Mouse (Mus musculus): Measurements from ENCODE around the gene Zscan12.
"Not testable (repeated sequence)": the region's sequence is repeated elsewhere in the genome, so short reads cannot be mapped to it uniquely, and the experiment has no call there.

The Zscan12 gene

DNA sequence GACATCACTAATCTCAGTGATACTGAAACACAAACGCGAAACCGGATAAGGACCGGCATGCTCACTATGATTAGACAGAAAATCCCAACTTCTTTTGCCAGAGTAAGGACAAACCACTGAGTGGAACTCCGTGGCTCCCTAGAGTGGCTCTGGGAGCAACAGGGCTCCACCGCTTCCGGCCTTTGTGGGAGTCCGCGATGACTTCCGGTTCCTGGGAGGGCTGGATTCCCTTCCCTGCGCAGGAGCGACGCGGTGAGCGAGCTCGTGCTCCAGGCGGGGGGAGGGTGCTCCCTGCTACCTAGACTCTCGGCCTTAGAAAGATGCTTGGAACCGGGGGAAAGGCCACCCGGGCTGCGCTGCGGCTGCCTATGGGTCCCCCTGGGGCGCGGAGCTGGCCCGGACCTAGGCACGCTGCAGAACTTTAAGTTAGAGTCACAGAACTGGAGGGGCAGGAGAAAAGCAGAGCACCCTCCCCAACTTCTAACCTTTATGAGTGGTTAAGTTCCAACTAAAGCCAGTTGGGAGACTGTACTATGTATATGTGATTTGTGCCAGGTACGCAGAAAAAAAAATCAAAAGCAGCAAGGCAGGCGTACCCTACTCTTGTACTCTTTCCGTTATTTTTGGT lies at the start of gene Zscan12:
Zscan12 (plus strand) TSS at position 200 of the 628 bp plus-strand sequence.
- DNase-seq (ENCODE audit: low spot score), result peak; percentile 97

DNA sequence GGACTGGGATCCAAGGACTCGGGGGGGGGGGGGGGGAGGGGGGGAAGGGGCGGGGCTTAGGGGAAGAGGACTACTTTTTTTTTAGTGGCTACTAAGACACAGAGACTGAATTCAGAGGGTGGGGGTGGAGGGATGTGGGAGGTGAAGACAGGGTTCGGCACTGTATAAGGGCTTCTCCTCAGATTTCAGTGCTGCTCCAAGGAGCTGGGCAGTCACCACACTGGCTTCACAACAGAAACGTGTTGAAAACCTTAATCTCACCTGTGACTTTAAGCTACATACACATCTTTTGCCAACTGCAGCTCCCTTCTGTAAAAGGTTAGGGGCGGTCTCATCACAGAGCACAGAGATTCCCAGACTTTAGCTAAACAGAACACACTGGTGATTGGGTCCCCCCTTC lies 49.8 kb upstream of the Zscan12 start:
- no peak for DNase-seq (ENCODE audit: low spot score)

DNA sequence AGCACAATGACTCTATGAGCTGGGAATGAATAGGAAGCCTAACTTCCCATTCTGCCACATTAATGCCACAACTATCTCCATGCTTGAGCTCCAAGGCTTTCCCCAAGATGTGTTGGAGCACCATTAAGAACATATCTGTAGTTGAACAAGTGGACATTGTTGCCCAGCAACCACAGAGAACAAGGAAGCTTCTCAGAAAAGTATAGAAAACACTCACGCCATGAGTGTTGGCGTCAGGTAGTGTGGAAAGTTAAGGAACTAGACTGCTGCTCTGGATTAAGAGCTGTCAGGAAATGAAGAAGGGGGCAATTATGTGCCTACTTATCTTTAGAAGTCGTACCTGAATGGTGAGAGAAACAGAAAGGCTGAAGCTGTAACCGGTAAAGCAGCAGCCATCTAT lies 48.7 kb upstream of the Zscan12 start:
- DNase-seq (ENCODE audit: low spot score), result no peak

DNA sequence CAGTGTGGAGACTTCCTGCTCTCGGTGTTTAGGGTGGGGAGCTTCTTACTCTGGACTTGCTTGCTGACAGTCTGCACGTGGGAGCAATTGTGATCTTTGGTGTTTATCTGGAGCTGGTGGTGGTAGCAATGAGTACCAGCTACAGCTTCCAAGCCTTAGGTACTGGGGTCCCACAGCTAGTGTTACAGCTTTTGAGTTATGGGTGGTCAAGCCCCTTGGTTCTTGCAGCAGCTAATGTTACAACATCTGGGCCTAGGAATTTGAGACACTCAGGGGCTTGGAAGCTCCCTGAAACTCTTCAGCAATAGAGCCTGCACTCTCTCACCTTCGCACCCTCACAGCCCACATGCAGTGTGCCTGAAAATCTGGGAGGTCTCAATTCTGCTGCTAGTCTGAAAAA lies 42.4 kb upstream of the Zscan12 start:
- no peak for DNase-seq (ENCODE audit: low spot score)

DNA sequence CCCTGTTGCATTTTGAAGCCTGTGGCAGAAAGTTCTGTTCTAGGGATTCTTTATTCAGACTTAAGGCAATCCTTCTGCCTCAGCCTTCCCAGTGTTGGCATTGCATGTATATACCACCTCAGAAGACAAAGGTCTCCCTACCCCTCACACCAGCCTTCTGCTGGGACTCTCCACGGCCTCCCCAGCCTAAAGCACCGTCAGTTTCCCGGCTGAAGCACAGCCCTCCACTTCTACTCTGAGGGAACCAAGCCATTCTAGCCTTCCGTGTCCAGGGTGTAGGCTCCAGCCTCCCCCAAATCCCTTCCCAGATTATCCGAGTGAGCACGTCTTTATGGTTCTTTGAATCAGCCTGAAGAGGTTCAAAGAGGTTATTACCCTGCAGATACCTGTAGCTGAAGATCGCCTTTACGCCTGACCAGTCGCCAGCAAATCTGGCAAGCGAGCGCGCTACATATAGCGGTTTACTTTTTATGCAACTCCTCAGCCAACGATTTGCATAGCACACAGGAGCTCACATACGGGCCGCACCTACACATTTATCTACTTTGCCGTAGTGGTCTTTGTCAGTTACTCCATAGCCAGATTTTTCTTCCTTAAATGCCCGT lies 40.6 kb upstream of the Zscan12 start:
- DNase-seq (ENCODE audit: low spot score), result peak; percentile 60

DNA sequence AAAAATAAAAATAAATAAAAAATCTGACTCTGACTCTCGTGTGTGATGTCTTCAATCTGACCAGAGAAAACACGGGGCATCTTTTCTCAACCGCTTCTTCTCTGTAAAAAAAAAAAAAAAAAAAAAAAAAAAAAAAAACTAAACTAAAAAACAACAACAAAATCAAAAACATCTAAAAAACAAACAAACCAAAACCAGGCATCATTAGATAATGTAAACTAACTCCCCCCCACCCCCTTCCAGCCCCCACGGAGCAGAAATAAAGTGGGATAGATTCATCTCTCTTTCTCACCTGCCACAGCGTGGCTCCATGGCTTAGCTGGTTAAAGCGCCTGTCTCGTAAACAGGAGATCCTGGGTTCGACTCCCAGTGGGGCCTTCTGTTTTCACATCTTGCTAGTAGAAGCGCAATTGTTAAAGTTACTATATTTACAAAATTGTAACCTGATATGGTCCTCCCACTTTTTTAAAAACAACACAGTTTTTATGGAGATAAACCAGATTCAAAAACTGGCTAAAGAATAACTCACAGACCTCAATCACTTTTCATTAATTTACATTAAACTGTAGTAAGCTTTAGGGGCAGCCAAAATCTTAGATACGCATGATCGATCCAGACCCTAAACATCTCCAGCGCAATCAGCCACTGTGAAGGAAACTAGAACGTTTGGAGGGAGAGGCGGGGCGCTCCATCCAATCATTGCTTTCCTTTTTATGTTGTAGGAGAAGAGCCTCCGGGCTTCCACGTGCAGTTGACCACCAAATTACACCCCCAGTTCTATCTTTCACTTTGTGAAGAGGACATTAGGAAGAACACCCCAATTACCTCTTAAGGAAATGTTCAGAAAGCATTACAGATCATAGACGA lies 39.9 kb upstream of the Zscan12 start:
- peak; percentile 78 for DNase-seq (ENCODE audit: low spot score)

DNA sequence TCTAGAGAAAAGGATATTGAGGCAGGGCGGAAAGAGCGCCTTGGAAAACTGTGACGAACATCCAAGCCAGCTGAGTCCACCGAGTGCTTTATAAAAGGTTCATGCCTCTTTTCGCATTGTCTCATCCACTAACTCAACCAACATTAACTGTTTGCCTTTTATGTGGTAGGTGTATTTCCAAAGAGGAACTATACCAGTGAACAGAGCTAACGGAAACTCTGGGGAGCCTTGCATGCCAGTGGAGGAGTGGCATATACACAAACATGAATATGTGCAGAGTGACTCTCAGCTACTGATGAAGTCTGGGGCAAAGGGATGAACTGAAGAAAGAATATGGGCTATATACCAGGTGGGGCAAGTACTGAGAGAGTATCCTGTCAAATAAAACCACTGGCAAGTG lies 39.2 kb upstream of the Zscan12 start:
- DNase-seq (ENCODE audit: low spot score), result no peak

DNA sequence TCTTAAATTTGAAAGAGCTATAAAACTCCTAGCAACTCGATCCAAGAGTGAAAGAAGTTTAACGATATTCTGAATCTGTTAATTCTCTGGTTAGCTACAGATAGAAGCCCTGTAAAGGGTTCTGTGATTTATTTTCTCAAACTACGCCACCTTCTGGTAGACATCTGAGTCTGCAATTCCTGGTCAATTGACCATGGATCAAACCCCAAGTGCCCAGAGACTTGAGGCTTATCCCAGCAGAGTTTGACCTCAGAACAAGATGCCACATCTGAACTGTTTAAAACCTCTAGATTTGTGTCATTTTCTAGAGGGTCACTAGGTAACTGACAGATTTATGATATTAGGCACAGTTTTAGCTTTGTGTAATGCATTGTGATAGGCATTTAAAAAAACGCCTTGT lies 36.4 kb upstream of the Zscan12 start:
- peak; percentile 81 for DNase-seq (ENCODE audit: low spot score)

DNA sequence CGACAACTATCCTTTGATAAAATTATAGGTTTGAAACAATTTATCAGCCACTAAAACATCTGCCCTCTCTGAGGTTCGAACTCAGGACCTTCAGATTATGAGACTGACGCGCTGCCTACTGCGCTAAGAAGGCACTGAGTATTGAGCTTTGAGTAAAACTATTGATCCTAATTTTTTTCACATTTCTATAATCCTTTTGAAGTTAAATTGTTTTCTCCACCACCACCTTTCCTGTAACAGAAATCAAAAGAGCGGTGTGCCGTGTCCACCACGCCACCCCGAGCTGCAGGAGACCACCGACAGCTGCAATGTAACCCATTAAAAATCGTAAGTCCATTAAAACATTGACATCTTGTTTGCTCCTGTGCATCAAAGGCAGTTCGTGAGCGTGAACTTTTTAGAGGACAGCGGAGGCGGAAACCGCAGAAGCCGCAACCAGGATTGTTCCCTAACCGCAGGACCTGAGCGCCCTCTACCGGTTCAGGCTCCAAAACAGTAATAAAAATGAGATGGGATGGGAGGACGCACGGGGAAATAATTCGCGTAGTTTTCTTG lies 35.9 kb upstream of the Zscan12 start:
- peak; percentile 95 for DNase-seq (ENCODE audit: low spot score)

DNA sequence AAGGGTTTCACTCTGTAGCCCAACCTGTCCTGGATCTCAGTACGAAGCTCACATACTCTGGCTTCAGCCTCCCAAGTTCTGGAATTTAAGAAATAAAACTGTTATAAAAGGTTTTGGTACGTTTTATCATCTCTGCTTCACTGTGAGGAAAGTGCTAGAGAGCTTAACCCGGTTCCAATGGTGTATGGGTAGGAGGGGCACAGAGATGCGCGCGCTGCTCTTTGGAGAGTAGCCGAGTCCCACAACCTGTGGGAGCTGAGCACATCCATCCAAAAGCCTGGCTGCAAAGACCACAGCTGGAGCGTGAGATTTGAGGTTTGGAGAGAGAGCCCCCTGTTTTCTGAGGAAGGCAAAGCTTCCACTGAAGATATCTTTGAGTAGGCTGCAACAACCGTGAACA lies 35.2 kb upstream of the Zscan12 start:
- peak; percentile 79 for DNase-seq (ENCODE audit: low spot score)

DNA sequence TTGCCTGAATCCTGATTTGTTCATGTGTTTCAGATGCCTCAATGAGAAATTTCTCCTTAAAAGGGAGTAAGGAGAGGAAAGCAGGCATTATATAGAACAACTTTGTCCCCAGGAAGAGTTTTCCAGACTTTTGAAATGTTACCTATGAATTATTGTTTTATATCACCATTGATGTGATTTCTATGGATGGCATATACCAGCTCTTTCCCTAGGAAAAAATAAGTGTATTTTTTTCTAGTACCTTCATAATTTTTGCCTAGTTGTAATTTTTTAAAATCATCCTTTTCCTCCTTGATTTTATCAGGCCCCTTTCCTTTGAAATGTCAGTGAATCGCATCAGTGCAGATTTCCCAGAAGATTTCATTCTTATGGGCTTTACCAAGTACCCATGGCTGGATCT lies 16.0 kb upstream of the Zscan12 start, which contains the start of gene Olfr1367:
Olfr1367 (plus strand) TSS at position 301 of the 400 bp plus-strand sequence.
- DNase-seq (ENCODE audit: low spot score), result no peak

DNA sequence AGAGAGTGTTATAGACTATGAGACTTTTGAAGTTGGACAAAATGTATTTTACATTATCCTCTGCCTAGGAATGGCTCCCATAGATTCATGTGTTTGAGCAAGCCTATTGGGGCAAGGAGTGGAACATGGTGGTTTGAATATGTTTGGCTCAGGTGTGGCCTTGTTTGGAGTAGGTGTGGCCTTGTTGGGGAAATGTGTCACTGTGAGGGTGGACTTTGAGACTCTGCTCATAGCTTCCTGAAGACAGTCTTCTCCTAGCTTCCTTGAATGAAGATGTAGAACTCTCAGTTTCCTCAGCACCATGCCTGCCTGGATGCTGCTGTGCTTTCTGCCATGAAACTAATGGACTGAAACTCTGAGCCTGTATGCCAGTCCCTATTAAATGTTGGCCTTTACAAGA lies 12.0 kb upstream of the Zscan12 start:
- no peak for DNase-seq (ENCODE audit: low spot score)

DNA sequence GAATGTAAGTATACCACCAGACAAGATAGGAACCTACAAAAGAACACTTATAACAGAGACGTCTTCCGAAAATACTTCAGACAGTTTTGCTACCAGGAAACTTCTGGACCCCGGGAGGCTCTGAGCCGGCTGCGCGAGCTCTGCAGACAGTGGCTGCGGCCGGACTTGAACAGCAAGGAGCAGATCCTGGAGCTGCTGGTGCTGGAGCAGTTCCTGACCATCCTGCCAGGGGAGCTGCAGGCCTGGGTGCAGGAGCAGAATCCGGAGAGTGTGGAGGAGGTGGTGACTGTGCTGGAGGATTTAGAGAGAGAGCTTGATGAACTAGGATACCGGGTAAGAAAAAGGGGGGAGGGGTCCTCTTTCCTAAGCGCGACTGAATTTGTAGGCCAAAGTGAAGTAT lies 1.1 kb downstream of the Zscan12 start:
- DNase-seq (ENCODE audit: low spot score), result no peak

DNA sequence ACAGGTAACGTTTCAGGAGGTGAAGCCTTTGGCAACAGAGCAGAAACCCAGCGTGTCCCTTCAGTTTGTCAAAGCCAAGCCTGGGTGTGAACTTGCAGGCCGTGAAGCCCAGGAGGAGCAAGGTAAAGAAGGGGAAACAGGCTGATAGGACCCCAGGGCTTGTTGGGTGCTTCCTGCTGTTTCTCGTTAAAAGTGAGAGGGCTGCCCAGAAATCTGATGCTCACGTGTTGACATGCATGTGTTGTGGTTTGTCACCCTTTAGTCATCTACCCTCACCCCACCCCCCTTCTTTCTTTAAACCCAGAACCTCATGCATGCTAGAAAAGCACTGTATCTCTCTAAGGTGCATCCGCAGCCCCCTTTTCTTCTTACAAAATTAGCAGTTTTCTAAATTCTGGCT lies 4.0 kb downstream of the Zscan12 start:
- DNase-seq (ENCODE audit: low spot score), result no peak

DNA sequence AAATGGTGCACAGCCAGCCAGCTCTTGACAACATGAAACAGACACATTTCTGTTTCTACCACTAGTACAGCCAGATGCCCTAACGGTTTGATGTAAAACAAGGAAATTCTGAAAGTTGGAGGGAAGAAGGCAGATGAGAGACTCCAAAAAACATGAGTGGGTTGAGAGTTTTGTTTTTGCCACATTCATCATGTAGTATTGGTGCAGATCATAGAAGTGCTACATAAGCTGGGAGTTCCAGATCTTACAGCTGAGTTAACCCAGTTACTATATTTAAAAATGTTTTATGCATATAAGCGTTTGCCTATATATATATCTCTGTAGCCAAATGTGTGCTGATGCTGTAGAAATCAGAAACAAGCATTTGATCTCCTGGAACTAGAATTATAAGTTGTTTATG lies 10.1 kb downstream of the Zscan12 start:
- DNase-seq (ENCODE audit: low spot score), result no peak

DNA sequence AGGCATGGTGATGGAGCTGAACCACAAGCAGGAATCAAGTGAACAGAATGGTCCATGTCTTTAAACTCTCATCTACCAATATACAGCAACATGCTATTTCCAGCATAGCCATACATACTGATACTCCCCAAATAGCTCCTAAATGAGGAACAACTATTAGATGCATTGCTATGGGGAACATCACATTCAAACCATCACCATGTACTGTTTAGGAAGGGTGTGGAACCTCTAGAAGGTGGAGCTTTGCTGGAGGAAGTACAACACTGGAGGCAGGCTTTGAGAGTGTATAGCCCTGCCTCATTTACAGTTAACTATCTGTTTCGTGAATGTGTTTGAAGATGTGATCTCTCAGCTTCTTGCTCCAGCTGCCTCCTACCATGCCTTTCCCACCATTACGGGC lies 15.2 kb downstream of the Zscan12 start:
- no peak for DNase-seq (ENCODE audit: low spot score)

DNA sequence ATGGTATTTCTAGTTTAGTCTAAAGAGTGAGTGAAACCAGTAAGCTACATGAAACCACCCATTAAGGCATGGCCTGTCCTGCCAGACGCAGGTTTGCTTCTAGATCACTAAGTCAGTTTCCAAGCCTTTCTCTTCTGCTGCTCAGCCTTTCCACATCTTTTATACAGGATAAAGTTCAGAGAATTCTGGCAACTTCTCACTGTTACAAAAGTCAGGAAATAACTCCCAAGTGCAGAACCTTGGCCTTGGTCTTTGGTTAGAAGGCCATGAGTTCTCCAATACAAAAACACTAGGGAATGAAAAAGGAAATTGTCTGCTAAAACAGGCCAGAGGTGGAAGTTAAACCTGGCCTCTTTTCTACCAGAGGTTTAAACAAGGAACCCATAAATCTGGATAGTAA lies 32.6 kb downstream of the Zscan12 start:
- no peak for DNase-seq (ENCODE audit: low spot score)

DNA sequence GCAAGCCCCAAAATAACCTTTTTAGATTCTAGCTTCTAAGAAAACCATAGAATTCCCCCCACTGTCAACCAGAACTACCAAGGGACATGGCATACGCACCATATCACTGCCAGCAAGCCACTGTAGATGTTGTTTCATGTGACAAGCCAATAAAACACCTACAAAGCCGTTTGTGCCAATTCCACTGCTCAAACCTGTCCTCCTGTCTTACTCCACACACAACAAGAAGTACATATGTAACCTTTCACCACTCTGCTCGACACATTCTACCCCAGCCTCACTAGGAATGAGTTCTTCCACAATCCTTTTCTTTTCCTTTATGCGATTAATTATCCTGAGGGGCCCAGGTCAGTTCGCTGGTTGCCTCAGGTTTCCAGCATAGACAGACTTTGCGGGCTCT lies 33.0 kb downstream of the Zscan12 start:
- no peak for DNase-seq (ENCODE audit: low spot score)

DNA sequence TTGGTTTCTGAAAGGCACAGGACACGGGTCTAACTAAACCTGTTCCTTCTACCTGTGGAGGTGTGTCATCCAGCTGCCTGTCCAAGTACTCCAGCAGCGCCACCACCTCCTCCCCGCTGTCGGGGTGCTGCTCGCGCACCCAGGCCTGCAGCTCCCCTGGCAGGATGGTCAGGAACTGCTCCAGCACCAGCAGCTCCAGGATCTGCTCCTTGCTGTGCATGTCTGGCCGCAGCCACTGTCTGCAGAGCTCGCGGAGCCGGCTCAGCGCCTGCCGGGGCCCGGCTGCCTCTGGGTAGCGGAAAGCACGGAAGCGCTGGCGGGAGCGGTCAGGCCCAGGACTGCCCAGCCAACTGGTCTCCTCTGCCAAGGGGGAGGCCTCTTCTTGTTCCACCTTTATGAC lies 33.4 kb downstream of the Zscan12 start:
- DNase-seq (ENCODE audit: low spot score), result not testable (repeated sequence)

DNA sequence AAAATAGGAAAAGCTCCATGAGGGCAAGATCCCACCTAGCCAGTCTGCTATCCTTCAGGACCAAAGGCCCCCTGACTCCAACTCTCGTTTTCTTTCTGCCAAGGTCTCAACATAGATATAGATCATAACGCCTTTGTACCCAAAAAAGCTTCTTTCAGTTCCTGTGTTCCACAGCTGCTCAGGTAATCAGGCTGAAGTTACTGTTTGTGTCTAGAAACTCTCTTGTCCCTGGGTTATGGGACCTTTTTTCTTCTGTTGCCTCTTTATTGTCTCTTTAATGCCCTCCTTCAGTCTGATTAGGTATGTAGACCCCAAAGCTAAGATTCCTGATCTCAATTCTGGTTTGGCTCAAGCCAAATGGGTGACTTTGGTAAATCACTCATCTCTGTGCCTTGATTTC lies 34.9 kb downstream of the Zscan12 start:
- DNase-seq (ENCODE audit: low spot score), result no peak

DNA sequence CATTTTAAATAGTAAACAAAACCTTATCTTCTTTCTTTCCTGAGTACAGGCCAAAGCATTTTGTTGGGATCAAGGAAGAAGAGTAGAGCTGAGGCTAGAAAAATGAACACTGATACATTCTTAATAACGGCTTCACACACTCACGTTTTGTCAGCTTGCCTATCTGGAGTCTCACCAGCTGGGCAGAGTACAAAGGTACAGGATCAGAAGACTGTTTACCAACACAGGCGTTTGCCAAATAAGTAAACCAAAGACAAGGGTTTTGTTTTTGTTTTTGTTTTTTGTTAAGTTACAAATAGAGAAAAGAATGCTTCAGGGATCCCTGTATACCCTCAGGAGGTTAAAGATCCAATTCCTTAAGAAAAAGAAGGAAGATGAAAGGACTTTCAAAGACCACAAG lies 38.5 kb downstream of the Zscan12 start:
- DNase-seq (ENCODE audit: low spot score), result no peak

DNA sequence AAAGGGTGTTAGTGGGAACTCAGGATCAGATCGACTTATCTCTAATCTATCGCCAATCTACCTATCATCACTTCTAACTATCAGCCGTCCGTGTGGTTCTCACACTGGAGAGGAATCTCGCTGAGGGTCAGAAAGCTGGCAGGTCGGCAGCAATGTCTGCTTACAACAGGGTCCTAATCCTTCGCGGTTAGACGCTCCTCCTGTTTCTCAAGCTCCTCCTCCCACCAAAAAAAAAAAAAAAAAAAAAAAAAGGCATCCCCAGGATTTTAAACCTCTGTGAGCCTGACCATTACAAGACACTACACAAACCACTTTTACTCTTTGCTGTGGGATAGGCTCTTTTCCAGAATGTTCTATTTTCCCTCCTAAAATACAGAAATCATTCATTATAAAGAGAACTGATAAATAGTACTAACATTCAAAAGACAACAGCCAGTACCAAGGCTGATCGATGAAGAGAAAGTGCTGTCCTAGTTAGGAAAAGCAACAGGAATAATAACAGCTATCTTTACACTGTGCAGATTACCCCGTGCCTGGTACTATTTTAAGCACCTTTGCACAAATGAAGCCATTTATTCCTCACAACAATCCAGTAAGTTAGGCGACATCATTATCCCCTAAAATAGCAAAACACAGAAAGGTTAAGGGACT lies 39.1 kb downstream of the Zscan12 start:
- peak; percentile 40 for DNase-seq (ENCODE audit: low spot score)
